Mouse (Mus musculus) bone marrow, adult 2 months (tissue): ENCODE measurements at regions not wholly inside any gene's neighbourhood (a gene's known extent, or its start where the extent isn't known, plus 50 kb on each side); places are given as distances from the start of the nearest gene placed in this dataset.

Experiments
- H3K27ac ChIP-seq: fragments of 200-500 bp; 2 replicates; pipeline ENCODE4 v1.5.1; 2012; ENCODE audit warnings: low read depth, mild to moderate bottlenecking, control low read depth, inconsistent platforms, low read length; ENCODE audit not compliant: control insufficient read depth, poor library complexity, insufficient read depth
- H3K4me1 ChIP-seq: fragments of 200-500 bp; 2 replicates; pipeline ENCODE4 v1.6.1; 2011; ENCODE audit warnings: low read length; ENCODE audit not compliant: control insufficient read depth, insufficient read depth
- H3K4me3 ChIP-seq: fragments of 200-500 bp; replicated peaks from 2 replicates; pipeline ENCODE3; 2011; ENCODE audit warnings: mild to moderate bottlenecking, low read depth, low read length, control low read depth; ENCODE audit not compliant: control insufficient read depth
- CTCF ChIP-seq: fragments of 200-500 bp; IDR thresholded peaks from 2 replicates; pipeline ENCODE4 v1.5.1; 2011; ENCODE audit warnings: low read length, control low read depth; ENCODE audit not compliant: control insufficient read depth, insufficient read depth
- POLR2A ChIP-seq: fragments of 200-500 bp; IDR thresholded peaks from 2 replicates; pipeline ENCODE4 v1.6.1; 2011; ENCODE audit warnings: low read depth, mild to moderate bottlenecking, control low read depth, low read length, borderline replicate concordance; ENCODE audit not compliant: control insufficient read depth
- WGBS: fragments of 180-500 bp; shearing (Covaris S2); methylation state at CpG from one replicate; pipeline ENCODE4 v1.1.7; 2018; 5-methylcytosine and 5-hydroxymethylcytosine counted together

GRCm38 (mm10) chr14:61665815-61666214 lies 58.6 kb downstream of the Kcnrg start:
- TF ChIP-seq CTCF (no peak), POLR2A (no peak)
- 25% methylated on average over 3 of the region's 3 CpGs for WGBS

GRCm38 (mm10) chr14:61673184-61673583 lies 65.9 kb downstream of the Kcnrg start:
- Histone ChIP-seq H3K4me1 (peaks cover 2% of the 10 kb centered on the region; the same call in 1 of the 2 replicates), H3K4me3 (no peak overlapping the region), H3K27ac (no peak overlapping the region)
- TF ChIP-seq CTCF (no peak), POLR2A (no peak)
- 12% methylated on average over 2 of the region's 2 CpGs for WGBS

More at GRCm38 (mm10) chr14:61665815-61666214, 58.6 kb downstream of the Kcnrg start:
- Histone ChIP-seq H3K4me3 (no peak overlapping the region), H3K4me1 (no peaks in the 10 kb centered on the region; the same call in 1 of the 2 replicates), H3K27ac (no peak overlapping the region)

DNA sequence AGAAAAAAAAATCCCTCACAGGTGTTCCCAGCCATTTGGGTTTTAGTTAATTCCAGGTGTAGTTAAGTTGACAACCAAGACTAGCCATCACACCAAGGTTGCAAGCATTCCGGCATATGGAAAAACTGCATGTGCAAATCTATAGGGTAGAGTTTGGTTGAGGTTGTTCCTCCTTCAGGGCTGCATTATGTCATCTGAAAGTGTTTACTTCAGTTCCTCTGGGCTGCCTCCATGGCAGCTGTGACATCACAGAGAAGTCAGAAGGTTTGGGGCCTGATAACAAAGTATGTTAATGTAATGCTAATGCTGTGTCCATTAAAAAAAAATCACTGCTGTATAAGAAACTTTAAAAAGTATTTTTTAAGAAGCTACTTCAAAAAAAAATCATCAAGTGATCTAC lies 70.8 kb downstream of the Kcnrg start:
- WGBS = 90% methylated on average over 1 of the region's 1 CpGs
- TF ChIP-seq POLR2A = no peak
- no peak for TF ChIP-seq CTCF
- peaks cover 2% of the 10 kb centered on the region; the same call in 1 of the 2 replicates for H3K4me1 ChIP-seq
- no peak overlapping the region for H3K27ac ChIP-seq
- H3K4me3 ChIP-seq = no peak overlapping the region

DNA sequence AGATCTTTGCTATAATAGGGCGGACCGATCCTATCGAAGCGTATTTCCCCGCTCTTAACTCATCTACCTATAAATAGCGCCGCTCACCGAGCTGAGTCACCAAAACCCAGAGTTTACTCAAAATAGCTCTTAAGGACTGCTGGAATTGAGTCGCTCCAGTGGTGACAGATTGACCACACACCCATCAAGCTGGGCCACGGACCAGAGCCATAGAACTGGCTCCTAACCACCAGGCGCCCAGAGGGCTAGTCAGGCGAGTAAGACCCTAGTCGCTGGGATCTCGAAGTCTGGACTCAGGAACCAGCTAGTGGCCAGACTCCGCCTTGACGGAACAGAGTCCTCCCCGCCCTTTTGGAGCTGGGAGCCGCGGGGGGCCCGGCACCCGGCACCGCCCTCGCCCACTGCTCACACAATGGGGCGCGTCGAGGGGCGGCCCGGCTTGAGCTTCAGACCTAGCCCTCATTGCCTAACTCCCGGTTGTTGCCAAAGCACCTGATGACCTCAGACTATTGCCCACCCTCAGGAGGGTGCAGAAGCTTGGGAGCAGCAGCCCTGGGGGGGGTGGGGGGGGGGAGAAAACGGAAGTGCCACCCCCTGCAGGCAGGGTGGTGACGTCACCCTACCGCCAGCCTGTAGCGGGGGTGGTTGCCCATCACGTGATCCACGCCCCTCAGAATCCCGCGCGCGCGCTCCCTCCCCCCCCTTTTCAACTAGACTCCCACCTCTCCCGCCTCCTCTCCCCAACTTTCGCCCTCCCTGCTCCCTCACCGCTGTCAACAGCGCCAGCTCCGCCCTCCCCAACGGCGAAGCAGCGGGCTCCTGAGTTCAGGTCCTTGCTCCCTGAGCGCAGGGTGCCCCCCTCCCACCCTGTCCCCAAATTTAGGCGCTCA lies 73.8 kb downstream of the Kcnrg start:
- peak overlapping the region; percentile 88 for H3K4me3 ChIP-seq
- WGBS = under 1% methylated on average over 50 of the region's 50 CpGs
- H3K4me1 ChIP-seq = no peaks in the 10 kb centered on the region; the same call in 1 of the 2 replicates
- H3K27ac ChIP-seq = peak overlapping the region; percentile 100
- TF ChIP-seq CTCF (no peak), POLR2A (peak; percentile 75)

GRCm38 (mm10) chr14:61681708-61682701 lies 74.7 kb downstream of the Kcnrg start:
- peak overlapping the region; percentile 94 for H3K4me3 ChIP-seq
- peak overlapping the region; percentile 100 for H3K27ac ChIP-seq
- WGBS = under 1% methylated on average over 88 of the region's 90 CpGs
- no peaks in the 10 kb centered on the region; the same call in 1 of the 2 replicates for H3K4me1 ChIP-seq
- TF ChIP-seq POLR2A = peak; percentile 64; the same call in 1 of the 2 replicates
- TF ChIP-seq CTCF = no peak

- WGBS = under 1% methylated on average over 54 of the region's 54 CpGs
- TF ChIP-seq CTCF (no peak), POLR2A (peak; percentile 66; the same call in 1 of the 2 replicates)
- Histone ChIP-seq H3K4me1 (no peaks in the 10 kb centered on the region; the same call in 1 of the 2 replicates), H3K4me3 (peak overlapping the region; percentile 94), H3K27ac (peak overlapping the region; percentile 100)
Measured at GRCm38 (mm10) chr14:61682721-61683355, 75.6 kb downstream of the Kcnrg start.

- Histone ChIP-seq H3K4me3 (peak overlapping the region; percentile 94), H3K27ac (peak overlapping the region; percentile 100), H3K4me1 (no peaks in the 10 kb centered on the region; the same call in 1 of the 2 replicates)
- 7% methylated on average over 9 of the region's 9 CpGs for WGBS
- TF ChIP-seq CTCF (no peak), POLR2A (no peak)
Measured at GRCm38 (mm10) chr14:61683356-61683740, 76.1 kb downstream of the Kcnrg start.
